ENCODE assay signal across 30 mouse cellular contexts in genomic region chr13:95604288-95604687, GRCm38 (mm10). TPM values are rescaled to one million over a fixed set of nuclear protein-coding genes. Genes with fewer than 3 reads are reported as not detected.
DNase-seq lines count a peak whose midpoint lies in the region; ATAC-seq and TF ChIP-seq lines count a peak whose summit lies in the region.
"Had no signal": no experiment of that assay in that cellular context is flagged by ENCODE, and none has a peak within 500 bp of the region (broad histone marks: within the 10 kb centered on the region; RNA-seq: fewer than 3 reads in every experiment).

No protein-coding gene starts in this region.

- no peak overlapping the region for H3K9ac ChIP-seq in forebrain, embryonic 14.5 days (ENCODE audit: low read length)
- H3K9ac ChIP-seq in forebrain, embryonic 16.5 days (replicated peaks; ENCODE audit: low read depth, low read length) = no peak overlapping the region
- H3K9ac ChIP-seq: embryonic facial prominence, embryonic 12.5 days; embryonic facial prominence, embryonic 15.5 days; forebrain, embryonic 15.5 days; heart, embryonic 13.5 days; hindbrain, embryonic 14.5 days had no signal

- H3K4me2 ChIP-seq in forebrain, embryonic 14.5 days (ENCODE audit: low read length) = no peak overlapping the region
- no peak overlapping the region for H3K4me2 ChIP-seq in forebrain, embryonic 16.5 days (ENCODE audit: low read length)
- H3K4me2 ChIP-seq: embryonic facial prominence, embryonic 12.5 days; embryonic facial prominence, embryonic 15.5 days; forebrain, embryonic 15.5 days; heart, embryonic 13.5 days; hindbrain, embryonic 14.5 days had no signal

- WGBS in forebrain, embryonic 14.5 days = 97% methylated on average over 25 of the region's 25 CpGs
- 97% methylated on average over 25 of the region's 25 CpGs for WGBS in forebrain, embryonic 16.5 days

- TF ChIP-seq POLR2A in testis, adult 2 months (IDR thresholded peaks at IDR 0.05; ENCODE audit: control insufficient read depth, low read depth, low read length) = no peak

- DNase-seq in forebrain, embryonic 14.5 days (ENCODE audit: low spot score) = no peak
- no peak for DNase-seq in testis, postnatal 14 days (ENCODE audit: low spot score)
- DNase-seq in R1 (ENCODE audit: low read depth, low spot score) = peak; percentile 53
- DNase-seq in adrenal gland, postnatal 25 days = no peak
- DNase-seq in gastrocnemius, postnatal 25 days = no peak
- DNase-seq: adrenal gland, postnatal 10 days; B cell, adult 2 months; cerebellum, adult 11-12 months; cerebellum, adult 8-10 months; cerebellum, postnatal 10 days; cerebellum, postnatal 36 days; embryo, embryonic 11 days; gastrocnemius, postnatal 10 days; heart, adult 18-20 months; heart, postnatal 14 days; heart, postnatal 4 days; kidney, adult 18-20 months had no signal

- H3K36me3 ChIP-seq in forebrain, embryonic 14.5 days (ENCODE audit: control insufficient read depth, insufficient read depth, low read length) = peaks cover 51% of the 10 kb centered on the region
- H3K36me3 ChIP-seq in forebrain, embryonic 16.5 days (ENCODE audit: control insufficient read depth, insufficient read depth) = peaks cover 21% of the 10 kb centered on the region
- no peaks in the 10 kb centered on the region for H3K36me3 ChIP-seq in testis, adult 2 months (ENCODE audit: control insufficient read depth, insufficient read depth, low read length)
- H3K36me3 ChIP-seq: G1E had no signal

- no peak overlapping the region for H3K4me3 ChIP-seq in forebrain, embryonic 14.5 days (ENCODE audit: low read depth, low read length)
- H3K4me3 ChIP-seq in forebrain, embryonic 16.5 days (replicated peaks; ENCODE audit: low read length) = no peak overlapping the region
- peak overlapping the region; percentile 55 for H3K4me3 ChIP-seq in testis, adult 2 months (ENCODE audit: control insufficient read depth, low read depth, low read length)
- H3K4me3 ChIP-seq: embryonic facial prominence, embryonic 12.5 days; embryonic facial prominence, embryonic 15.5 days; forebrain, embryonic 15.5 days; heart, embryonic 13.5 days had no signal

- TF ChIP-seq CTCF in testis, adult 2 months (IDR thresholded peaks at IDR 0.05; ENCODE audit: control insufficient read depth, insufficient read depth, insufficient replicate concordance, low read depth, low read length) = no peak

- no peaks in the 10 kb centered on the region for H3K27me3 ChIP-seq in forebrain, embryonic 14.5 days (replicated peaks; ENCODE audit: control insufficient read depth, insufficient read depth, low read length)
- H3K27me3 ChIP-seq in forebrain, embryonic 16.5 days (replicated peaks; ENCODE audit: control insufficient read depth, insufficient read depth, low read length) = no peaks in the 10 kb centered on the region
- no peaks in the 10 kb centered on the region for H3K27me3 ChIP-seq in testis, adult 2 months (ENCODE audit: control insufficient read depth, insufficient read depth, low read length)
- H3K27me3 ChIP-seq: embryonic facial prominence, embryonic 12.5 days; embryonic facial prominence, embryonic 15.5 days; forebrain, embryonic 15.5 days; heart, embryonic 13.5 days; Patski had no signal

- H3K4me1 ChIP-seq in forebrain, embryonic 14.5 days (ENCODE audit: control insufficient read depth, insufficient read depth, low read length) = no peaks in the 10 kb centered on the region
- no peaks in the 10 kb centered on the region for H3K4me1 ChIP-seq in forebrain, embryonic 16.5 days (replicated peaks; ENCODE audit: control insufficient read depth, insufficient read depth, low read length)
- no peaks in the 10 kb centered on the region for H3K4me1 ChIP-seq in testis, adult 2 months (ENCODE audit: control insufficient read depth, insufficient read depth, low read length)
- H3K4me1 ChIP-seq: embryonic facial prominence, embryonic 12.5 days; embryonic facial prominence, embryonic 15.5 days; forebrain, embryonic 15.5 days had no signal

- no peak for ATAC-seq in forebrain, embryonic 14.5 days
- no peak for ATAC-seq in forebrain, embryonic 16.5 days
- ATAC-seq: activated CD4-positive, CD25-positive, alpha-beta regulatory T cell, adult 4 months; forebrain, embryonic 15.5 days; hindbrain, postnatal 0 days; inflammation-experienced regulatory T-cells, adult 6 months; intestine, embryonic 16.5 days; Patski had no signal

- no peaks in the 10 kb centered on the region for H3K9me3 ChIP-seq in forebrain, embryonic 14.5 days (replicated peaks; ENCODE audit: control insufficient read depth, low read length)
- peaks cover 6% of the 10 kb centered on the region; the same call in 1 of the 2 replicates for H3K9me3 ChIP-seq in forebrain, embryonic 16.5 days (ENCODE audit: control insufficient read depth, low read length)
- H3K9me3 ChIP-seq: embryonic facial prominence, embryonic 12.5 days; embryonic facial prominence, embryonic 15.5 days; forebrain, embryonic 15.5 days; G1E; heart, embryonic 13.5 days had no signal

- peak overlapping the region; percentile 62; the same call in 1 of the 2 replicates for H3K27ac ChIP-seq in forebrain, embryonic 14.5 days (ENCODE audit: low read depth, low read length)
- H3K27ac ChIP-seq in forebrain, embryonic 16.5 days (ENCODE audit: low read length) = no peak overlapping the region
- no peak overlapping the region for H3K27ac ChIP-seq in testis, adult 2 months (ENCODE audit: control insufficient read depth, insufficient read depth, low read depth, low read length)
- H3K27ac ChIP-seq: embryonic facial prominence, embryonic 12.5 days; embryonic facial prominence, embryonic 15.5 days; forebrain, embryonic 15.5 days; heart, embryonic 13.5 days; hindbrain, embryonic 14.5 days; hindbrain, postnatal 0 days had no signal

RNA-seq across cellular contexts. Expression of gene F2r, which starts 14.0 kb away (rescaled TPM):
- polyA plus RNA-seq in forebrain, embryonic 14.5 days (2014; fragmentation: Nextera tagmentation; extraction: Ambion mirVana) = 76.2 and 80.5 TPM in 2 replicates
- polyA plus RNA-seq in forebrain, embryonic 16.5 days (2015; fragmentation: Nextera tagmentation; extraction: Ambion mirVana) = 68.7 and 85.1 TPM in 2 replicates
- 1.0 and 1.1 TPM in 2 replicates for polyA plus RNA-seq in testis, adult 2 months (2012; rRNA removed)
- 108 and 116 TPM in 2 replicates for total RNA-seq in adrenal gland, postnatal 25 days (2021)
- total RNA-seq in gastrocnemius, postnatal 25 days (2021) = 1 to 10 TPM; 6.1 to 7.9 TPM
- total RNA-seq: G1E had no signal

Comparison
In these comparisons a context has a peak if more than half of its experiments do, and no peak if none do; other contexts are left out.
1. RNA of gene F2r, which starts 14.0 kb away (polyA plus RNA-seq): 76.2 to 80.5 TPM in forebrain, embryonic 14.5 days and 68.7 to 85.1 TPM in forebrain, embryonic 16.5 days; 1.0 to 1.1 TPM in testis, adult 2 months; every median in the first group is over 10 times any median in the second.